Mouse (Mus musculus) CH12.LX (cell line): Measurements from ENCODE around the gene Alyref.

Experiments
- CTCF ChIP-seq, 2 experiments: IDR thresholded peaks in 1 of 2; conservative IDR thresholded peaks in 1 of 2; 2 replicates each; pipeline ENCODE4 v1.5.1; 2011 to 2012; ENCODE audit warnings: low read depth in 2 of 2, low read length in 2 of 2, improper control_type of control experiment in 1 of 2, inconsistent platforms in 1 of 2, mild to moderate bottlenecking in 1 of 2, moderate library complexity in 1 of 2
- JUN ChIP-seq: IDR thresholded peaks from 2 replicates; pipeline ENCODE4 v1.6.1; 2011; ENCODE audit warnings: low read depth, mild to moderate bottlenecking, low read length, improper control_type of control experiment, moderate library complexity; ENCODE audit not compliant: insufficient read depth
- MAFK ChIP-seq: IDR thresholded peaks from 2 replicates; pipeline ENCODE4 v1.6.1; 2011; ENCODE audit warnings: low read length, improper control_type of control experiment; ENCODE audit not compliant: insufficient replicate concordance
- MXI1 ChIP-seq: IDR thresholded peaks from 2 replicates; pipeline ENCODE4 v1.6.1; 2011; ENCODE audit warnings: mild to moderate bottlenecking, low read depth, low read length, improper control_type of control experiment
- NELFE ChIP-seq: IDR thresholded peaks from 2 replicates; pipeline ENCODE4 v1.6.1; 2011; ENCODE audit warnings: low read depth, low read length, improper control_type of control experiment
- NRF1 ChIP-seq: IDR thresholded peaks from 2 replicates; pipeline ENCODE4 v1.6.1; 2014; ENCODE audit warnings: low read depth, mild to moderate bottlenecking, inconsistent platforms, low read length, improper control_type of control experiment, moderate library complexity
- PAX5 ChIP-seq: IDR thresholded peaks from 2 replicates; pipeline ENCODE4 v1.6.1; 2012; ENCODE audit warnings: low read length, inconsistent platforms, mixed read lengths
- POLR2A ChIP-seq: IDR thresholded peaks from 2 replicates; pipeline ENCODE4 v1.6.1; 2011; ENCODE audit warnings: low read depth, mild to moderate bottlenecking, improper control_type of control experiment, low read length
- ZKSCAN1 ChIP-seq: IDR thresholded peaks from 2 replicates; pipeline ENCODE4 v1.6.1; 2012; ENCODE audit warnings: low read depth, inconsistent platforms, low read length, improper control_type of control experiment, borderline replicate concordance

DNA sequence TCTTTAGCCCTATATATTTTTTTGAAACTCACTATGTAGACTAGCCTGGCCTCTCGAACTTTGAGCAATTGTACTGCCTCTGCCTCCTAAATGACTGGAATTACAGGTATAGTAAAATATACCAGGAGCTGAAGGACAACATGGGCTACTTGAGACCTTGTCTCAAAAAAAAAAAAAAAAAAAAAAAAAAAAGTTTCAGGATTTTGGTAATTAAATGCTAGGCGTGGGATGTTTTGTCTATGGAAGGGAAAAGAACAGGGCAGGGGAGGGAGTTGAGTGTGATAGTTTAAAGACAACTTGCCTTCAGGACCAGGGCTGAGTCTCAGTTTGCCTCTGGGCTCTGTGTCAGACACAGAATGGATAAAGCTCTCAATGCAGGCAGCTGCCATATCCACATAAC lies 23.1 kb downstream of the Alyref start:
- TF ChIP-seq NELFE: no peak
- TF ChIP-seq CTCF (conservative IDR thresholded peaks at IDR 0.05 in 1 of 2, IDR thresholded peaks at IDR 0.05 in 1 of 2; ENCODE audit: low read depth in 2 of 2, low read length in 2 of 2): no peak
- TF ChIP-seq ZKSCAN1: no peak
- no peak; the same call in 1 of the 2 replicates for TF ChIP-seq POLR2A
- TF ChIP-seq PAX5: no peak
- TF ChIP-seq MXI1: no peak
- no peak for TF ChIP-seq MAFK
- no peak for TF ChIP-seq JUN
- no peak for TF ChIP-seq NRF1
